1 mouse cellular context compared by ENCODE assay signal in the genomic region with DNA sequence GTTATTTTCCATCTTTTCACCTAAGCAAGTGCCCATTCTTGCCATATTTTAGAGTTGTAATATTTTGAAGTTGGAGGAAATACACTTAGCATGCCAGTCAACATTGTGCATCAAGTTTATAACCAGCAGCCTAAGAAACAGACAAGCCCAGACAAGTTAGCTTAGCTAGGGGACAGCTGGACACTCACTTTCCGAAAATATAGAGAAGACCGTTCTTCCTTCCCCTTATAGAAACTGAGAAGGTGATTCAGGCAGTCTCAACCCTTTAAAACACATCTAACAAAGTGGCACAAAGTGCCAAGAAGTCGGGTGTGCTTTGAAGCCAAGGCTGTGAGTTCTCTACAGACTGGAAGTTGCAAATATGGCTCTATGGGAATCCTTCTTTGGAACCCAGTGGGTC.
TF ChIP-seq lines count a peak whose summit lies in the region.

No protein-coding gene starts in this region.

TF ChIP-seq in CH12.LX, 34 proteins besides CTCF, POLR2A, EP300 and RAD21 (continued from another document):
- no peak; the same call in 1 of the 2 replicates for TF ChIP-seq IRF4 (IDR thresholded peaks at IDR 0.05; ENCODE audit: low read depth, low read length)
- no peak for TF ChIP-seq NELFE (IDR thresholded peaks at IDR 0.05; ENCODE audit: low read depth, low read length)
- no peak for TF ChIP-seq NRF1 (IDR thresholded peaks at IDR 0.05; ENCODE audit: low read depth, low read length)
- no peak for TF ChIP-seq PAX5 (IDR thresholded peaks at IDR 0.05; ENCODE audit: low read length)
- TF ChIP-seq SIN3A (IDR thresholded peaks at IDR 0.05; ENCODE audit: low read length), result no peak; the same call in 1 of the 2 replicates
